Mouse (Mus musculus) intestine, embryonic 16.5 days (tissue): ENCODE measurements at regions not wholly inside any gene's neighbourhood (a gene's known extent, or its start where the extent isn't known, plus 50 kb on each side); places are given as distances from the start of the nearest gene placed in this dataset.
A peak's percentile ranks its signal among the peaks of the same experiment; 100 is the strongest.
"Not testable (repeated sequence)": the region's sequence is repeated elsewhere in the genome, so short reads cannot be mapped to it uniquely, and the experiment has no call there.

Experiments used
- ATAC-seq: fragments of 200-750 bp; cut with Nextera tagmentation; 2 replicates; pipeline ENCODE4 v1.8.0; 2017; ENCODE audit warnings: moderate TSS enrichment, moderate library complexity
- H3K27ac ChIP-seq: fragments of 300-500 bp; sonication (generic); 2 replicates; pipeline ENCODE4 v1.5.1; 2014; ENCODE audit warnings: mild to moderate bottlenecking, low read length
- H3K27me3 ChIP-seq: fragments of 300-500 bp; sonication (generic); replicated peaks from 2 replicates; pipeline ENCODE4 v1.6.1; 2014; ENCODE audit warnings: low read length, control low read depth, mixed read lengths; ENCODE audit not compliant: control insufficient read depth, insufficient read depth
- H3K36me3 ChIP-seq: fragments of 300-500 bp; sonication (generic); 2 replicates; pipeline ENCODE4 v1.6.1; 2014; ENCODE audit warnings: low read length, control low read depth; ENCODE audit not compliant: control insufficient read depth, insufficient read depth
- H3K4me1 ChIP-seq: fragments of 300-500 bp; sonication (generic); 2 replicates; pipeline ENCODE4 v1.6.1; 2014; ENCODE audit warnings: low read length, control low read depth, mixed read lengths; ENCODE audit not compliant: control insufficient read depth, insufficient read depth
- H3K4me2 ChIP-seq: fragments of 300-500 bp; sonication (generic); 2 replicates; pipeline ENCODE4 v1.6.1; 2014; ENCODE audit warnings: low read depth, low read length, control low read depth
- H3K4me3 ChIP-seq: fragments of 300-500 bp; sonication (generic); 2 replicates; pipeline ENCODE4 v1.5.1; 2014; ENCODE audit warnings: mild to moderate bottlenecking, low read length
- H3K9ac ChIP-seq: fragments of 300-500 bp; sonication (generic); 2 replicates; pipeline ENCODE4 v1.6.1; 2014; ENCODE audit warnings: low read depth, low read length
- H3K9me3 ChIP-seq: fragments of 300-500 bp; sonication (generic); 2 replicates; pipeline ENCODE4 v1.6.1; 2016; ENCODE audit warnings: low read length, control low read depth; ENCODE audit not compliant: control insufficient read depth
- WGBS: fragments of 180-500 bp; shearing (Covaris S2); extraction: QIAGEN DNeasy Blood & Tissue Kit; methylation state at CpG from one replicate; pipeline ENCODE4 v1.1.7; 2014; 5-methylcytosine and 5-hydroxymethylcytosine counted together

GRCm38 (mm10) chr12:62631888-62632490 lies 1109.0 kb downstream of the Lrfn5 start:
- Histone ChIP-seq H3K4me1 (no peaks in the 10 kb centered on the region), H3K27ac (no peak overlapping the region), H3K27me3 (no peaks in the 10 kb centered on the region), H3K4me3 (no peak overlapping the region), H3K9me3 (no peaks in the 10 kb centered on the region), H3K4me2 (no peak overlapping the region), H3K9ac (no peak overlapping the region), H3K36me3 (no peaks in the 10 kb centered on the region)
- peak; percentile 50; the same call in 1 of the 2 replicates for ATAC-seq
- 61% methylated on average over 4 of the region's 4 CpGs for WGBS

GRCm38 (mm10) chr12:62664602-62665001 lies 1141.7 kb downstream of the Lrfn5 start:
- 63% methylated on average over 1 of the region's 1 CpGs for WGBS
- Histone ChIP-seq H3K4me1 (no peaks in the 10 kb centered on the region), H3K27me3 (no peaks in the 10 kb centered on the region), H3K9ac (no peak overlapping the region), H3K27ac (no peak overlapping the region), H3K9me3 (no peaks in the 10 kb centered on the region), H3K36me3 (no peaks in the 10 kb centered on the region), H3K4me2 (no peak overlapping the region), H3K4me3 (no peak overlapping the region)
- no peak for ATAC-seq

GRCm38 (mm10) chr12:62707198-62707597 lies 1184.2 kb downstream of the Lrfn5 start:
- not testable (repeated sequence) for H3K4me1 ChIP-seq, H3K4me3 ChIP-seq, H3K9me3 ChIP-seq, H3K27ac ChIP-seq, H3K27me3 ChIP-seq, H3K4me2 ChIP-seq, ATAC-seq, H3K36me3 ChIP-seq, H3K9ac ChIP-seq
- 70% methylated on average over 1 of the region's 1 CpGs for WGBS
